Mouse (Mus musculus) hematopoietic stem cell, adult 5-6 weeks (primary cell): ENCODE measurements at regions not wholly inside any gene's neighbourhood (a gene's known extent, or its start where the extent isn't known, plus 50 kb on each side); places are given as distances from the start of the nearest gene placed in this dataset.
"Not testable (repeated sequence)": the region's sequence is repeated elsewhere in the genome, so short reads cannot be mapped to it uniquely, and the experiment has no call there.

ENCODE experiments used
- ATAC-seq, 2 experiments: fragments of 125-278 bp in 1 of 2; replicated peaks in 1 of 2; 2 replicates each; pipeline ENCODE4 v1.8.0; 2016 to 2017; ENCODE audit warnings: inconsistent platforms in 2 of 2, mild to moderate bottlenecking in 2 of 2, moderate number of reproducible peaks in 2 of 2, low read depth in 1 of 2, moderate TSS enrichment in 1 of 2; ENCODE audit not compliant: low FRiP score in 2 of 2, poor library complexity in 2 of 2, severe bottlenecking in 2 of 2, insufficient read depth in 1 of 2, low TSS enrichment in 1 of 2

DNA sequence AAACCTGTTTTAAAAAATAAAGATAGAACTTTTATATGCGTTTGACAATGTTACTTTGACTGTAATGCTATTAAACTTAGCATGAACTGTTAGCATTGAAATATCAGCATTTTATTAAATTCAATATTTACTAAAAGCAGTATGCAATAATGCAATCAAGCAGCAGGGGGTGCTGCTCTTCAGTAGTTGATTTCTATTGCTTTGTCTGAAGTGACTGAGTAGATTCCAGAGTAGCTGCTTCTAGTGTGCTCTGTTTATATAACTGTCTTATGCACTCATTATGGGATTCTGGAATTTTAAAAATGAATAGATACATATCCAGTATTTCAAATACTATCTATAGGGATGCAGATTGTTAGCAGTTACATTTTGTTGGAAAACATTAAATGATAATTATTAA is 146.2 kb downstream of the Gm28710 start:
- ATAC-seq = peak; percentile 56 to 69; a peak in 3 of 4 replicates

DNA sequence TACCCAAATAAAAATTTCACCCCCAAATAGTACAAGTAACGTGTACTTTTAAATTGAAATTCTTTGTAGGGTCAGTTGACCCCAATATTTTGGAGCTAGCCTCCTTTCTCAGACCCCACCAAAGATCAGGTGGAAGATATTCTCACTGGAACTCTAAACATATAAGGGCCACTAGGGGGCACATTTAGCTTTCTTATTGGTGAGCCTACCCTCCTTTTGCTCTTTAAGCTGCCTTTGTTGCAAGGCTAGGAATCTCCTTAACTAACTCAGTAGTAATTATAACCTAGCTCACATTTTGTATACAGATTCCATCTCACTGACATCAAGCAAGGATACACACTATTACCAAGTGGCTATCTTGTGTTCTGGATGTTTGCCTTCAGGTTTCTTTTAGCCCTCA is 155.8 kb downstream of the Gm28710 start:
- ATAC-seq = peak; percentile 62 to 69

DNA sequence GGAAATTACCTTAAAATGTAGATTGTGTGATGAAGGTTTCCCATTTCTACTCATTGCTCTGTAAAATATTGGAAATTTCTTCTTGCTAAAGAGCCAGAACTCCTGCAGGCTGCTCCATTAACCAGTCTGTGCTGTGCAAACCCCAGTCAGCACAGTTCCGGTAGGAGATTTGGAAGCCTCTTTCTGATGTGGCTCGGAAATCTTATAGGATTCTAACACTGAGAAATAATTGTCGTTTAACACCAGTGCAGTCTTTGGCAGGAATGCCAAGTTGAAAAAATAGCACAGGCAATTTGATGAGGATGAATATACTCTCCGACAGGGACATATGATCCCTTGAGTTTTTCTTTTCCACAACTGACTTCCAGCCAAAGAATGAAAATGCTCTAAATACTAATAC is 176.1 kb downstream of the Gm28710 start:
- no peak for ATAC-seq

DNA sequence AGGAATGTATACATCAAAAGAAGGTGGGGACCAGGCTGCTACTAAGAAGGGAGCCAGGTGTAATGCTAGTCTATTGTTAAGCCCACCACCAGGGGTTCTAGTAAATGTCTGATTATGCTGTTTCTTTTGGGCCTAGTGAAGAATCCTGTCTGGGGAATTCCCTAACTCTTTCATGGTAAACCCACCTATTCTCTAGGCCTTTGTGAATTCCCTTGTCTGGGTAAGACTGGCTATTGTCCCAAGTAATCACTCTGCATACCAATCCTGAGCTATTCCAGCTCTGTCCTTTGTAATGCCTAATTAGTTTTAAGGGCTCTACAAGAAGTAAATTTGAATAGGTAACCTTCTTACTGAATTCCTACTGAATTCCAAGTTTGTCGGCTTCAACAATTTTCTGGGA is 177.2 kb downstream of the Gm28710 start:
- ATAC-seq = not testable (repeated sequence)

DNA sequence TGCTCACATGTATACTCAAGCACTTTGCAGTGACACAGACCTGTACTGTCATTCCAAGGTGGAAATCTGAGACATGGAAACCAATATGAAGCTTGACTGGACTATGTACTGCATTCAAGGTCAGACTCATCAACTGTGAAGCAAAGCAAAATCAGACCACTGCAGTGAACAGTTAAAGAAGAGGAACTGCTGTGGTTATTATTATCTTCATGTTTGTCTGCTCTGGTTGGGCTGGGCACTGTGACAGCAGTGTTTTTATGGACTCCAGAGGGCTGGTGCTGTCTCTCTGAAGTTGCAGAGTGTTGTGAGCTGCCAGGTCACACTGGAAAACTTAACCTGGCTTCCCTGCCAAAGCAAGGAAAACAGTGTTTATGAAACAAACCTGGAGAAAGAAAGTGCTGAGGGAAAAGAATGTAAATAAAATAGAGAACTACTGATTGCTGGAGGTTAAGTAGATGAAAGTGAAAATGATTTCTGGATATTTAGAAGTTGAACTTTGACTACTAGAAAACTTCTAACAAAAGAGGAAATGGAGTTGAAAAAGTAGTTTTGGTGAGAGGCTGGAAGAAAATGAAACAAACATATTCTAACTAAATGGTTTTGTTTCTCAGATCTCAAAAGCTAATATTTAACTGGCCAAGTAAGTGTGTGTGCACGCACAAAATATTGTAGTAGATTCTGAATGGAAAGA is 181.7 kb downstream of the Gm28710 start:
- peak; percentile 62 to 69 for ATAC-seq

DNA sequence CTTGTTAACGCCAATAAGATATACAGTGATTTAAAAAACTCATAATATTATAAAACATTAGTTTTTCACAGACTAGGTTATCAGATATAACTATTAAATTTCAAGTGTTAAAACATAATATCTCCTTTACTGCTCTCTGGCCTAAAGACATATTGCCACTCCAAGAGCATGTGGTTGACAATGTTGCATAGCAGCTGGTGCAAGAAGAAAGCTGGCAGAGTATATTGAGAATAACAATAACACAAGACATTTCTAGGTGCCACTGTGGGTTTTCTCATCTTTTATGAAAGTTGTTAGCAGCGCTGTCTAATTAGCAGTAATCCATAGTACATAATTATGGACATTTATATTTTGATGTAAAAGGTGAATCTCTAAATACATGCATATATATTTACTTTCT is 184.4 kb downstream of the Gm28710 start:
- no peak for ATAC-seq

DNA sequence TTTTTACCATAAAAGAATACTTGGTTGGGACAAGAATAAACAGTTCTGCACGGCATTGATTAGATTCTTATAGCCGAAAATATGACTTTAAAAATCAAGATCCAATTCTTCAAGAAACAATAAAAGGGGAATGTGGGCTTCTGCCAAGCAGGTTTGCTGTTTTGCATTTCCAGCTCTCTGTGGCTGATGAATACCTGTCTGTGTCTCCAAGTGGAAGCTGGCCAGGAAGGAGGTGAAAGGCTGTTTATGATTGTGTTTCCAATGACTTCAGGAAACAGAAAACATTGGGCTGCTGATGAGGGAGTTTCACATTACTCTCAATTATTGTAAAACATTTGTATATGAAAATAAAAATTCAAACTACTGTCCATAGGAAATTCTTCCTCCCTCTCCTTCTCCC is 193.3 kb downstream of the Gm28710 start:
- no peak for ATAC-seq

DNA sequence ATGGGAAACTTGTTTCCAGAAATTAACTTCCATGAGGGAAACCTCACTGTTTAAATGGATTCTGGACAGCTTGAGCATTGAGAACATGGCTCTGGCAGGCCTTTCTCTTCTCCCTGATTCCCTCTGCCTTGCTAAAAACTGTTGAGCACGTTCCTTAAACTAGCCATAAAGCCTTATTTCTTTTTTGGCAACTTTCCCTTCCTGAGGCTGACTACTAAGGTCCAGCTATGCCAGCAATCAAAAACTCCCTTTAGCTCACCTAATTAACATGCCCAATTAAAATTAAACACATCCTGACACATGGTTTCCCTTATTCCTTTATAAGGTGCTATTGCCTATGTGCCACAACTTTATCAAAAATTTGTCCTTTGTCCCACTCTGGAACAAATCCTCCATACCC is 199.9 kb downstream of the Gm28710 start:
- ATAC-seq = no peak

DNA sequence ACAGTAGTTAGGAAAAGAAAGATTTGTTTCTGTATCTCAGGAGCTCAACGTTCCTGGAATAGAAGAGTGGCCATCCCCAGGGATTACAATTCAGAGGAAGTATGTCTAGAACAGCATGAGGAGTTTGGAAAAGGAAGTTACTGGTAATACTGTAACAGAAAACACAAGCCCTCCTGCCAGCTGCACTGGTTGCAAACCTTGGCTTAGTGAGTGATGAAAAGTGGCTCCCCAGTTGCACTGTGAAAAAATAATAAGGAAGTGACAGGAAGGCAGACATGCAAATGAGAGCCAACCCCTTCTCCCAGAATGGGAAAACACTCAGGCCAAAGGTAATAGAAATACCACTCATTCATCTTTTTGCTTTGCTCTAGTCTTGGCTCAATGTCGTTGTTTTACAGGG is 207.6 kb downstream of the Gm28710 start:
- ATAC-seq = no peak

DNA sequence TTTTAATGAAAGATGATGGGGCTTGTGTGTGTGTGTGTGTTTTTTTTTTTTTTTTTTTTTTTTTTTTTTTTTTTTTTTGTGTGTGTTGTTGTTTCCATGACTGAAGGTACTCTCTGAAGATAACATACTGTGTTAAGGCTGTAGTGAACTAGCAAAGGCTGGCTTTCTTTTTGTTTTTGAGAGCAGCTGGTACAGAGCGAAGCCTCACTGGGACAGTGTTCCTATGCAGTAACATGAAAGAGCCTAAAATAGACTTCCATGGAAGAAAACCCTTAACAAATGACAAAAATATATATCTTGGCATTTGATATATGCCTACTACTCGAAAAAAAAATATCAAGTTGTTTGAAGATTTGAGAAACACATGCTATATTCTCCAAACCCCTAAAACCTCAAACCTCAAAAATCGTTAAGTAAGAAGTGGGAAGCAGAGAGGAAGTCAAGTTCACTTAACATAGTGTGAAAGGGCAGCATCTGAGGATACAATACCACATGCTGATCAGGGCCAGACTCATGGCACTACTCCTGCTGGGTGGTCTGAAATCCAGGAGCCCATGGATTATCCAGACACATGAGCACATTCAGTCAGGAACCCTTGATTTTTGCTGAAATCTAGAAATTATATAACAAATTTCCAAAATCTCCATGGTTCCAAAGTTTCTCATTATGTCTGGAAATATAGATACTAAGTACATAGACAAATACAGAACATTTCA is 215.4 kb downstream of the Gm28710 start:
- peak; percentile 71 to 76 for ATAC-seq

DNA sequence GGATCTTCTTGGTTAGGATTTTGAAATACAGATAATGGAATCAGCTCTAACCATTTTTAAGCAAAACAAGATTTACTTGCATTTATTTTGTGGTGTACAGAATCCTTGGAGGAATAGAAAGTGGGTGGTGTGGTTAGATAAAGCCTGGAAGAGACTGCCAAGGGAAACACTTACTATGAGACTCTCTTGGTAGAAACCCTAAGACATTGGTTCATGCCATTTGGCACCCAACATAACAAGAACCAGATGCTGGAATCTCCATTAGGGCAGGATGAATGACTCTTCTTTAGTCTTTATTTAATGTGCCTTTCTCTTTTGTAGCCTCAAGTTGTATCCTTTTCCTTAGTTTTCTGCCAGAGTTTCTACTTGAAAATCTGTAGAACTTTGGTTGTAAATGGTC is 230.0 kb downstream of the Gm28710 start:
- no peak for ATAC-seq

DNA sequence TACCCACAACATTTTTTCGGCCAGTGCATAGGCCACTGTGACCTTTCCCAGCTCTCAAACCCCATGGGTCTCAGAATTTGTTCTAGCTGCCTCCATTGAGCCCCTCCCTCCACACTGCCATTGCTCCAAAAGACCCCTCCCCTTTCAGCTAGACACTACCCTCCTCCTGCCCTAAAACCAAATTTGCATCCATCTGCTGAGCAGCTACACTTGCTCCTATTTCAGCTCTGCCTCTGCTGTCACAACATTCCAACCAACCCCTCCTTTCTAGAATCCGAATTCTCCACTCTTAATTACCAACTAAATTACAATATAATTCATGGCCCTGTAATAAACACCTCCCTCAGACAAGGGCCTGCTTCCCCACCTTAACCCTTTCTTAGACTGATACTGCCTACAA is 262.3 kb downstream of the Gm28710 start:
- ATAC-seq = no peak

DNA sequence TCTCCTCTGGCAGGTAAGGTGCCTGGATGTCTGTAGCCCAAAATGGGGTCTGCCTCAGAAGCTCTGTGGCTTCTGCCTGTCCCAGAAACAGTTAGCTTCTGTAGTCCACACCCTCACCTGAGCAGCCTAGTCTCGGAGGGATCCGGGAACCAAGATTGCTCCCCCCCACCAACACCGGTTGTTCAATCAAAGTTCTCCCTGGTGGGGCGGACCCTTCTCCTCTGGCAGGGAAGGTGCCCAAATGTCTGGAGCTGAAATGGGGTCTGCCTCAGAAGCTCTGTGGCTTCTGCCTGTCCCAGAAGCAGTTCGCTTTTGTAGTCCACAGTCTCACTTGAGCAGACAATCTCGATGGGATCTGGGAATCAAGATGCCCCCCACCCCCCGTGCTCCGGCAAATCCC is 273.0 kb downstream of the Gm28710 start:
- ATAC-seq = no peak

DNA sequence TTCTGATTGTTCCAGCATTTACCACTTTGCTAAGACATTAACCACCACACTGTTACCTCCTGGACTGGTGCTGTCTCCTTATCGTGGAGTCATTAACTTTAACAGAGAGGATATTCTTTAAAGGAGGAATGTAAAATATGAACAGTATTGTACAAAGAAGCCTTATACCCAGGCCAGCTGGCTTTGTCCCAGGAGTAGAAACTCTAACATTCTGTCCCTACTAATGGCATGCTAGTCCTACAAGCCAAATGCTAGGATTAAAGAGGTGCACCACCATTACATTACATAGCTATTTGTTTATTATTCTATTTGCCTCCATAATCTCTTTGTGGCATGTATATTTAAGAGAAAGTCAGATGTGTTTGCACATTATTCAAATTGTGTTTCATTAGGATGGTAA is 288.8 kb downstream of the Gm28710 start:
- no peak for ATAC-seq

DNA sequence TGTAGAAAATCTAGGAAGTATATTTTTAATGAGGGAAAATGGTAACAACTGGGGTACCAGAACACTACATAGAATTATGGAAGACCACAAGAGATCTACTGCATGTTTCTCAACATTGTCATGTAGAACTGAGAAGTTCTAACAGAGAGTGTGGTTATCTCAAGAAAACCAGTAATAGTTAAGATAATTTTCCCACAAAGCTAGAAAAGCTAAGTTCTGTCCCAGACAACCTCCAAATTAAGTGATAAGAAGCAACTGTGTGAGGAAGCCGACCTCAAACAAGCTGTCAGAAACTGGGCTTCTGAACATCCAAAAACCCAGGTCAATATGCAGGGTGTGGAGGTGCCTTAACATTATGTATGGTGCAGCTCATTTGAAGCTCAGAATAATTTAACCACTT is 261.4 kb upstream of the Speer4f2 start:
- ATAC-seq = no peak

DNA sequence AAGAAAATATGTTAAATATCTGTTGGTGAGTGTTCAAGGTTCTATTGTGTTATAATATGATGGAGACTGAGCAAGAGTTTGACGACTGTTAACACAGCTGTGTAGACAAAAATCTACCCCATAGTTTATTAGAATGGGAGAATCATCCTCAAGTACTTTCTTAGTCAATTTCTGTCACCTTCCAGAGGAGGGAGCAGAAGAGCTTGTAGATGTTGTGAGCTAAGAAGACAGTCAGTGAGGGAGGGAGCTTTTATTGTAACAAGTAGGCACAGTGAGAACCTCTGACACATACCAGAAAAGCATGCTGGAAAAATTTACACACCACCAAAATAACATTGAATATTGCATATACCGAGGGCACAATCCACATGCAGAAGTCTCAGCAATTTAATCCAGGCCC is 261.0 kb upstream of the Speer4f2 start:
- peak in 1 of 2 experiments; percentile 56; a peak in 1 of 4 replicates for ATAC-seq

DNA sequence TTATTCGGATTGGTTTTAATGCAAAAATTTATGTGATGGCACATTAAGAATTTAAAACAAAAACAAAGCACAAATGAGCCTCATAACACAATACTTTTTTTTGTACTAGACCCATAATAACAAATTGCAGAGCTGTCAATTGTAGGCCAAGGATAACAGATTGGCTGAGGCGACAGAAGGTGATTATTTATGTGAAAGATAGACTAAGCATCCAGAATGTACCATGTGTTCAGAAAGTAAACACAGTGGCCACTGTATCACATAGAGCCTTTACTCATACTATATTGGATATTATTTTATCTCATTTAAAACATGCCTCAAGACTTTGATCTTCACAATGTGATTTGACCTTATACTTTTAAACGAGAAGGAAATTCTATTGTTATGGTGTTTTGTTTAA is 257.9 kb upstream of the Speer4f2 start:
- no peak for ATAC-seq

DNA sequence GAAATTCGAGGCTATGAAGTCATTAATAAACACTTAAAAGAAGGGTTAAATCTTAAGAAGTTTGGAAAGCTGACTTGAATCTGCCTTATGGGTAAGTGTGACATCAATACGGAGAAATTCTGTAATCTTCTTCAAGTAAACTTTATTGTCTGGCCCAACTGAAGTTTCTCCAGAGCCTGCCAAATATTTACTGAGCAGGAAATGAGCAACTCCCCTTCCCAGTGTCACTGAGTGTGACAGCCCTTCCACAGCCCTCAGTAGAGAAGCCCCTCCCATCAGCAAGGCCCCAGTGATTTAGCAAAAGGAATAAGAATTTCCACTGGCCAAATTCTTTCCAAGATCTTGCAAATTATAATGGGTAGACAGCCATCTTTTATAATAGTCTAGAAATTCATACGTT is 256.9 kb upstream of the Speer4f2 start:
- no peak for ATAC-seq

DNA sequence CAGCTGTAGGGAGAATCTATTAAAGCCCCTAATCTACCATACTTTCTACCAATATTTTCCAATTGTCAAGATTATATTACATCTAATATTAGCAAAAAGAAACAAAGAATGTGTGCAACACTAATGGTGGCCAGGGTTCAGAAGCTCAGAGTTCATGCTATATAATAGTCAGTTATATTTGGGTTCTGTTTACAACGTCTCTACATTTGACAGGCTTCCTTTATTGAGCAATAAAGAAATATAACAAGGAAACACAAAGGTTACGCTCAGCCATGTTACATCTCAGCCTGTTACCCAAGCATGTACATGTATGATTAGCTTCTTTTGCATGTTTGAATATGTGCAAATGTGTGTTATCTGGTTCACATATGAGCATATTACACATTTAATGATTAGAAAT is 247.7 kb upstream of the Speer4f2 start:
- ATAC-seq = no peak
